Mouse (Mus musculus) testis, adult 2 months (tissue): ENCODE results near the gene Rab3a. TPM values are rescaled to one million over a fixed set of nuclear protein-coding genes. Genes with fewer than 3 reads are reported as not detected.

ENCODE experiments used
- H3K27ac ChIP-seq: fragments of 200-500 bp; 2 replicates; pipeline ENCODE4 v1.5.1; 2012; ENCODE audit warnings: low read depth, low read length; ENCODE audit not compliant: control insufficient read depth, insufficient read depth
- H3K27me3 ChIP-seq: fragments of 200-500 bp; 2 replicates; pipeline ENCODE4 v1.6.1; 2012; ENCODE audit warnings: mild to moderate bottlenecking, low read length, moderate library complexity; ENCODE audit not compliant: control insufficient read depth, insufficient read depth
- H3K36me3 ChIP-seq: fragments of 200-500 bp; 2 replicates; pipeline ENCODE4 v1.6.1; 2012; ENCODE audit warnings: mild to moderate bottlenecking, low read length; ENCODE audit not compliant: control insufficient read depth, insufficient read depth
- H3K4me1 ChIP-seq: fragments of 200-500 bp; 2 replicates; pipeline ENCODE4 v1.6.1; 2012; ENCODE audit warnings: low read length; ENCODE audit not compliant: control insufficient read depth, insufficient read depth
- H3K4me3 ChIP-seq: fragments of 200-500 bp; 2 replicates; pipeline ENCODE4 v1.5.1; 2012; ENCODE audit warnings: low read depth, mild to moderate bottlenecking, low read length, moderate library complexity, mixed read lengths; ENCODE audit not compliant: control insufficient read depth
- CTCF ChIP-seq: fragments of 200-500 bp; IDR thresholded peaks from 2 replicates; pipeline ENCODE4 v1.5.1; 2012; ENCODE audit warnings: low read depth, mild to moderate bottlenecking, inconsistent platforms, low read length, moderate library complexity; ENCODE audit not compliant: control insufficient read depth, insufficient read depth, insufficient replicate concordance
- POLR2A ChIP-seq: fragments of 200-500 bp; IDR thresholded peaks from 2 replicates; pipeline ENCODE4 v1.6.1; 2012; ENCODE audit warnings: low read depth, mild to moderate bottlenecking, inconsistent platforms, low read length, moderate library complexity; ENCODE audit not compliant: control insufficient read depth
- polyA plus RNA-seq: library from polyadenylated mRNA; depleted of rRNA; stranded (reverse); fragments of >200 nt; gene quantifications from 2 replicates; pipeline ENCODE4 v1.2.3, GENCODE M21; 2012

Rab3a gene
- polyA plus RNA-seq, 1 experiment = 8.2 TPM

GRCm38 (mm10) chr8:70760775-70761406, 6.4 kb downstream of the Rab3a start, which contains the start of gene Mpv17l2:
TSS of gene Mpv17l2 (minus strand) at chr8:70760946.
- H3K27ac ChIP-seq = peak within 1 kb of the TSS; percentile 70
- no peaks in the 10 kb centered on the region for H3K36me3 ChIP-seq
- peaks cover 15% of the 10 kb centered on the region for H3K4me1 ChIP-seq
- peak within 1 kb of the TSS; percentile 81 for H3K4me3 ChIP-seq
- H3K27me3 ChIP-seq = no peaks in the 10 kb centered on the region
- TF ChIP-seq POLR2A = peak; percentile 72
- no peak for TF ChIP-seq CTCF

- TF ChIP-seq POLR2A (no peak), CTCF (no peak)
- H3K4me1 ChIP-seq = peaks cover 23% of the 10 kb centered on the region
These were observed 7.6 kb downstream of the Rab3a start for GRCm38 (mm10) chr8:70762118-70762517.

DNA sequence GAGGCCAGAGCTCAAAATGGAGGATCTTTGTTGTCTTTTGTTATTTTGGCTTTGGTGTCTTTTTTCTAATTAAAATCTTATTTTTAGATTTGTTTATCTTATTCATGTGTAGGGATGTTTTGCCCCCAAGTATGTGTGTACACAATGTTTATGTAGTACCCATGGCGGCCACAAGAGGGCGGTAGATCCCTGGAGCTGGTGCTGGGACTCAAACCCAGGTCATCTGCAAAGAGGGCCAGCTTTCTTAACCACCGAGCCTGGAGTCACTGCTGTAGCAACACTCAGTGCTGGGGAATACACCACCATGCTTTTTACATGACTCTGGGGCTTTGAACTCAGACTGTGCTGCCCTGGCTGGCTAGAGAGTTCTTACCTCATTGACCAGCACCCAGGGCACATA, 8.9 kb downstream of the Rab3a start:
- Histone ChIP-seq H3K27me3 (no peaks in the 10 kb centered on the region), H3K36me3 (no peaks in the 10 kb centered on the region), H3K4me1 (peaks cover 23% of the 10 kb centered on the region), H3K27ac (no peak overlapping the region), H3K4me3 (no peak overlapping the region)
- TF ChIP-seq POLR2A (no peak), CTCF (peak; percentile 88; the same call in 1 of the 2 replicates)

More at GRCm38 (mm10) chr8:70762118-70762517, 7.6 kb downstream of the Rab3a start:
- no peak overlapping the region for H3K4me3 ChIP-seq
- H3K27me3 ChIP-seq = no peaks in the 10 kb centered on the region
- no peaks in the 10 kb centered on the region for H3K36me3 ChIP-seq
- no peak overlapping the region for H3K27ac ChIP-seq

DNA sequence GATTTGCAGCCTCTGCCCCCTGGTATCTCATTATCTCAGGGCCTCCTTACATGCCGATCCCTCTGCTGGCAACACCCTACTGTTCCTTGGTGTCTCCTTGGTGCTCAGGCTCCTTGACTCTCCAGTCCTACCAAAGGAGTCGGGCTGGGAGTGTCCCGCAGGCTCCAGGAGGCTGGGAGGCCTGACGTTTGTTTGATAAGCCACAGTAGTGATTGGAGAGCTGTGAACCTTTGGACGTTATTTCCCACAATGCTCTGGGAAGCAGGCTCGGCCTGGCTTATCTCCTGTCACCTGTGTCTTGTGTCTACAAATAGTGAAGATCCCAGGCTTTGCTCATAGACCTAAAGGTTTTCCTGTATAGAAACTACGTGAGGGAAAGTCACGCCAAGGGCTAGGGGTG, 9.5 kb downstream of the Rab3a start:
- no peak overlapping the region for H3K4me3 ChIP-seq
- H3K27me3 ChIP-seq = no peaks in the 10 kb centered on the region
- H3K36me3 ChIP-seq = no peaks in the 10 kb centered on the region
- peaks cover 23% of the 10 kb centered on the region for H3K4me1 ChIP-seq
- TF ChIP-seq CTCF = no peak
- no peak for TF ChIP-seq POLR2A
- H3K27ac ChIP-seq = no peak overlapping the region

DNA sequence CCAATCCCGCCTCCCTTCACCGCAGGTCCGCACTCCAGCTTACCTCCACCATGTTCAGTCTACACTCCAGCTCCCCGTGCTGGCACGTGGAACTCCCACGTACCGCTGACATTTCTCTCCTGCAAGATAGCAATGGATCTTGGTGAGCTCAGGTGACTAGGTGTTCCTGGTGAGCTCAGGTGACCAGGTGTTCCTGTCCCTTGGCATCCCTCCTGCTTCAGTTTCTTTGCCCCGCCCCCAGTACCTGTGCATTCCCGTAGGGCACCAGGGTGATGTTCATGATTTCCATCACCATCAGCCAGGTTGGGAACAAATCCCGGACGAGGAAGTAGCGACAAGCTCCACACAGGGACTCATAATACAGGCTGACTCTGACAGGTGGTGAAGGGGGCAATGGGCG, 10.2 kb downstream of the Rab3a start:
- no peaks in the 10 kb centered on the region for H3K36me3 ChIP-seq
- no peak overlapping the region for H3K4me3 ChIP-seq
- H3K4me1 ChIP-seq = peaks cover 23% of the 10 kb centered on the region

GRCm38 (mm10) chr8:70765329-70765728, 10.8 kb downstream of the Rab3a start:
- H3K4me1 ChIP-seq = peaks cover 16% of the 10 kb centered on the region
- H3K4me3 ChIP-seq = no peak overlapping the region
- H3K36me3 ChIP-seq = no peaks in the 10 kb centered on the region
- H3K27ac ChIP-seq = no peak overlapping the region
- H3K27me3 ChIP-seq = no peaks in the 10 kb centered on the region
- no peak for TF ChIP-seq CTCF
- TF ChIP-seq POLR2A = no peak

More for the DNA sequence above, 10.2 kb downstream of the Rab3a start:
- TF ChIP-seq POLR2A (no peak), CTCF (no peak)
- no peaks in the 10 kb centered on the region for H3K27me3 ChIP-seq
- no peak overlapping the region for H3K27ac ChIP-seq

- no peak for TF ChIP-seq CTCF
- TF ChIP-seq POLR2A = no peak
- H3K4me1 ChIP-seq = peaks cover 14% of the 10 kb centered on the region
- no peaks in the 10 kb centered on the region for H3K36me3 ChIP-seq
- H3K4me3 ChIP-seq = peak overlapping the region; percentile 63
- no peak overlapping the region for H3K27ac ChIP-seq
- H3K27me3 ChIP-seq = no peaks in the 10 kb centered on the region
These were observed 11.5 kb downstream of the Rab3a start for GRCm38 (mm10) chr8:70765838-70766570.
